Mouse (Mus musculus) liver, embryonic 14.5 days (tissue): ENCODE data around the gene Abhd2.

Experiments
- CTCF ChIP-seq: IDR thresholded peaks from 2 replicates; pipeline ENCODE4 v1.5.1; 2016; ENCODE audit warnings: antibody characterized with exemption, low read depth, control low read depth
- EP300 ChIP-seq: IDR thresholded peaks from 2 replicates; pipeline ENCODE4 v1.6.1; 2016; ENCODE audit warnings: antibody characterized with exemption, low read depth

DNA sequence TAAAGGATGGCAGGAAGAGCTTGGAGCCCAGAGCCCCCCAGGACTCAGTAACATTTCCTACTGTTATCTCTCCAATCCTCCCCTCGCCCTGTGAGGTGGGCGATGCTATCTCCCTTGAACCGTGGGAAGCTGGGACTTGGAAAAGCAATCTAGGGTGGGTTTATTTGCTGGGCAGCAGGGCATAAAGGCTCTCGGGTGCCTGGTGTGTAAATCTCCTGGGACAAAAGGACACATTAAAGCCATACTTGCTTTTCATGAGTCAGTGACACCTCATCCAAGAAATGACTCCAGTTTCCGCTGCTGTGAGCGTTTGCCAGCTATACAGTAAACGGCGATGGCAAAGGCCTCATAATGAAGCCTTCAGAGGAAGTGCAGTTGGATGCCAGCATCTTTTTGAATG lies 50.9 kb downstream of the Abhd2 start:
- TF ChIP-seq CTCF (no peak), EP300 (no peak)
